Mouse (Mus musculus) hematopoietic multipotent progenitor cell, adult 10-12 weeks (in vitro differentiated cells): ENCODE measurements around the gene Fam173a. TPM values are rescaled to one million over a fixed set of nuclear protein-coding genes. Genes with fewer than 3 reads are reported as not detected.

ENCODE experiments used
- polyA plus RNA-seq: library from polyadenylated mRNA; stranded (reverse); fragments of >175 nt; gene quantifications from 2 replicates; pipeline ENCODE4 v1.2.3, GENCODE M21; 2012; ENCODE audit warnings: low replicate concordance

Gene Fam173a
- 23.5 and 44.0 TPM in 2 replicates for polyA plus RNA-seq

DNA sequence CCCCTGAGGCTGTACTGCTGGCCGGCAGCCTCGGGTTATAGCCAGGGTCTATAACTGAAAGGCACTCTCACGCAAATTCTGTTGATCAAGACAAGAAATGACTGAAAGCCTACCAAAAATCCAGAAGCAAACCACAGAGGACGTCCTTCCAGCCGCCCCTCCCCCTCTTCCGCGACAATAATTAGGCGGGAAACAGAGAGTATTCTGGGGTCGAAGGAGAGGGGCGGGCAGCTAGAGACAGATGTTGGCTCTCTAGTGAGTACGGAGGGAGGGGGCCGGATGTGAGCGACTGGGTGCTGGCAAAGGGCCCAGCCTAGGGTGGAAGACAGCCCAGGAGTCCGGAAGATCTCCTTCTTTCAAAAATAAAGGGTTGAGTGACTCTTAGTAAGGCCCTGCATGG, at the start of gene Fam173a:
Gene Fam173a, minus strand, starts transcription at position 287 of the 400 bp plus-strand sequence.

DNA sequence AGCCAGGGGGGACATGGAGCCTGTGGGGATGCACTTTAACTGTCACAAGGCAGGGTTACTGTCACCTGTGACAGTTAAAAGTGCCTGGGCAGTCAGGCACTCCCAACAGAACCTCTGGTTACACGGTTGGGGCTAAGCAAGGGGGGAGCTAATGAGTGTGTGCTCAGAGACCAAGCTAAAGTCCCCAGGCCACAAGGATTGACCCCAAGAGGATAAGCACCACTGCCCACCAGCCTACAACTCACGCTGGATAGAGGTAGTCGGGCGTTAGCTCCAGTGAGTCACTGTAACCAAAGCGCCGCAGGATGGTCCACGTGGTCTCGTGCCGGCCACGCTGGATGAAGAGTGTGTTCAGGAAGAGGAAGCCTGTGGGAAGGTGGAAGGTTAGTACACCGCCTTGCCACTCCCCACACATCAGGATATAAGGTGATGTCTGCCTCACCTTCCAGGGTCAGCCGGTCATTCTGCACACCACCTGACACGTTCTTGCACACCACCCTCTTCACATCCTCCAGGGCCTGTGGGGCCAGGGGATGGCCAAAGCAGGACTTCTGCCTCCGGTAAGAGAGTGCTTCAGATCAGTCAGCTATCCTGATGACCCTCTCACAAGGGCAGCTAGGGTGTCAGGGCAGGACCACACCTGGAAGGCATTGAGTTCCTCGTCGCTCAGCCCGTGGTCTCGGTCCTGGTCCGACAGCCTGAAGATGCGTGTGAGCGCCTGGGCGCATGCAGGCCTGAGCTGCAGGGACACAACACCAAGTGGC, 48.6 kb upstream of the Fam173a start, which contains the start of gene Gm20683:
Gene Gm20683, minus strand, starts transcription at position 647 of the 764 bp plus-strand sequence.

DNA sequence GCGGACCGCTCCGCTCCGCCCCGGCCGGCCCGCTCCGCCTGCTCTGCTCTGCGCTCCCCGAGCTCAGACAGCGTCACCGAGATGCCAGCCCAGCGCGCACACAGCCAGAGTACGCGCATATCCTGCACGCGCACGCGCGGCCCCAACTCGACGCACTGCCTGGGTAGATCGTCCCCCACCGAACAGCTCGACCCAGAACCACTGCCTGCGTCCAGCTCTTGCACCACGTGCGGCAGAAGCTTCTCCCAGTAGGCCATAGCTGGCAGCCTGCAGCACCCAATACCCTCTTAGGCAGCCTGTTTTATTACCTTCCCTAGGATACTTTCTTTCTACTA, 44.3 kb upstream of the Fam173a start, which contains the start of gene Rhbdl1:
Gene Rhbdl1, minus strand, starts transcription at position 220 of the 335 bp plus-strand sequence.

DNA sequence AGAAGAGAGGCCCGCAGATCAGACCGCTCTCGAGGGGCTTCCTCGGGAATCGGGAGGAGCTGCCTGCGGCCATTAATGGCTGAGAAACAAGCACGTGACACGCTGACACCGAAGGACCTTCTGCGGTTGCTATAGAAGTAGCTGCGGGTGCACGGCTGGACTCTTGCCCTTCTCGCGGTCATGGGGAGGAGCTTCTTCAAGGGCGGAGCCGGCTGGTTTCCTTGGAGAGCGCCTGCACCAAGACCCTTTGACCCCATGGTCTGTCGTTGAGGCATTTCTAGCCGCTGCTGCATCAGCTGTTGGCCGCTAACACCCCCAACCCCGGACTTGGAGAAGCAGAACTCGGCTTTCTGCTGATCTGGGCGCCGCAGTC, 40.6 kb upstream of the Fam173a start, which contains the start of gene Stub1:
Gene Stub1, minus strand, starts transcription at position 114 of the 373 bp plus-strand sequence.

DNA sequence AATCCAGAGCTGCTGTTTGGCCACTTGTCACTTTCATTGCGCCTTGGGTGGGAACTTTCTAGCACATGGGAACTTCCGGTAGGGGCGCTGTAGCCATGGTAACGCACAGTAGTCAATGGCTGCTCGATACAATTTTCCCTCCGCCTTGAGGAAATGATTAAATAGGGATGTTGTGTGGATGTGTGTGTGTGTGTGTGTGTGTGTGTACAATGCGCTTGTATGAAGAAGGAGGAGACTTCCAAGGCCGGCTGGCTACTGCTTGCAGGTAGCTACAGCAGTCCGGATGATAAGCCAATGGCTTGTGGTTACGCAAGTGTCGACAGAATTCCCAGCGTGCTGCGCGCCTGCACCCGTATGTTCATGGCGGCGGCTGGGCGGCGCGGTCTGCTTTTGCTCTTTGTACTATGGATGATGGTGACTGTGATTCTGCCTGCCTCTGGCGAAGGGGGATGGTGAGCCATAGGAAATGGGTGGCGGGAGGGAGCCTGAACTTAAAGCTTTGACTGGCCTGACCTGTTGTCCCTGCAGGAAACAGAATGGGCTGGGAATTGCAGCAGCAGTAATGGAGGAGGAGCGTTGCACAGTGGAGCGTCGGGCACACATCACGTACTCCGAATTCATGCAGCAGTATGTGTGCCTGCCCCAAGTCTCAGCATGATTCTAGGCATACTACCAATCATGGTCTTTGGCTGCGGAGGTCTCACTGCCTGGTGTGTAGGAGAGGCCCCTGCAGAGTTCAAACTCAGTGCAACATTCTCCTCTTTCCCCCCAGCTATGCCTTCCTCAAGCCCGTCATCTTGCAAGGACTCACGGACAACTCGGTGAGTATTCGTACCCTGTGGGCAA, 36.2 kb upstream of the Fam173a start, which contains the start of gene Jmjd8:
Gene Jmjd8, plus strand, starts transcription at position 156 of the 846 bp plus-strand sequence.

DNA sequence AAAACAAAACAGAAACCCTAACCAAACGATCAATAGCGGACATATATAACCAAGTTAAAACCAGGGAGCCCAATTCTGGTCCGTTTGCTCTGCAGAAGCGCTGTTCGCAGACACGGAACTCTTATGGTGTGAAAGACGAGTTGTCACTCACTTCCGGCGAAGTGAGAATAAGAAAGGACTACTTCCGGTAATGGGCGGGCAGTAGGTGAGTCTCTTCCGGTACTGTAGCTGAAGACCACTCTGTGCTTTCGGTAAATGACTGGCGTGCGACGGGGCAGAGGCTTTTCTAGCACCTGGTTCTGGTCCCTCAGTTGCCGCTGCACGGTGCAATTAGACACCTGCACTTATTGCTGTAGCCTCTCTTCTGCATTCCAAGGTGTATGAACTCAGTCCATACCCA, 30.8 kb upstream of the Fam173a start, which contains the start of gene Wdr24:
Gene Wdr24, plus strand, starts transcription at position 176 of the 400 bp plus-strand sequence.

DNA sequence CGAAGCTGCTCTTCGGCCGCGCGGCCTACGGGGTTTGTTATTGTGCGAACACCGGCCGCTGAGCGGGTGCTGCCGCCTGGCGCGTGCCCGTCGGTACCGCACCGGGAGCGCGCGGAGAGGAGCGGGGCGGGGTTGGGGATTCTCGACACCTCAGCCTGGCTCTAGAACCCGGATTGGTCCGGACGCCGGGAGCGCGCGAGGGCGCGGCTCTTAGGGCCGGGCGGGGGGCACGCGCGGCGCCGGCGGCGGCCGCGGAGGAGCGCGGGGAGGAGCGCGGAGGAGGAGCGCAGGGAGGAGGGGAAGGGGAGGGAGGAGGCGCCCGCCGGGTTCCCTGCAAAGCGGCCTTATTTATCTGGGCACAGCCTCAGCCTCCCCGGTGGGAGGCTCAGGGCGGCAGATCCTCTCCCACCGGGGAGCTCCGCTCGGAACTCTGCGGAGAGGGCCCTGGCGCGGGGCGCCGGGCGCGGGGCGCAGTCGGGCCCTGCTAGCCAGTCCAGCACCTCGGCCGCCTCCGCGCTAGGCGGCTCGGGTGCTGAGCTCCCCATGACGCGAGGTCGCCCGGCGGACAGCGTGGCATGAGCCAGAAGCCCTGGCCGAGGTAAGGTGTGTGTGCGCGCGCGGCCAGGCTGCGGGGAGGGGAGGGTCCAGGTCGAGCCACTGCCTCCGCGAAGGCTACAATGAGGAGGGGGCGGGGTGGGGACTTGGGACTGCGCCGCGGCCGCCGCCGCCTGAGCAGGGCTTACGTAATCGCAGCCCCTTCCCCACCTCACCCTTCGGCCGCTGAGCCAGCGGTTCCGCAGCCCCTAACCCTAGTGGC, 16.3 kb upstream of the Fam173a start, which contains the start of gene Fbxl16:
Gene Fbxl16, plus strand, starts transcription at position 297 of the 817 bp plus-strand sequence.

DNA sequence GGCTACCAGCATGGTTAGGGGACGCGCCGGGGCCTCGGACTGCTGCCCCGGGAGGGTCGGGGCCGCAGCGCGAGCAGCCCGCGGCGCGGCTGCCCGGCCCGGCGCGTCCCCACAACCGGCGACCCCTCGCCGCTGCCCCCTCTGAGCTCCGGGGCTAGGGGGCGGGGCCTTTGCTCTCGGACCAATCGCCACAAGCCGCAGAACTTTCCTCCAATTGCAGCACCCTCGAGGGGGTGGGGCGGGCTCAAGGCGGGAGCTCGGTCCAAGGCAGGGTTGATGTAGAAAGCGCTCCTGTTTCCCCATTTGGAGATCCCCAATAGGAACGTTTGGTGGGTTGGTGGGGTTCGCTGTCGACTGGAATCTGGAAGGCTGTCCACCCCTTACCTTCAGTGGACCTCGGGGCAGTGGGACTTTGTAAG, 4.3 kb upstream of the Fam173a start, which contains the start of gene Metrn:
Gene Metrn, minus strand, starts transcription at position 186 of the 419 bp plus-strand sequence.

DNA sequence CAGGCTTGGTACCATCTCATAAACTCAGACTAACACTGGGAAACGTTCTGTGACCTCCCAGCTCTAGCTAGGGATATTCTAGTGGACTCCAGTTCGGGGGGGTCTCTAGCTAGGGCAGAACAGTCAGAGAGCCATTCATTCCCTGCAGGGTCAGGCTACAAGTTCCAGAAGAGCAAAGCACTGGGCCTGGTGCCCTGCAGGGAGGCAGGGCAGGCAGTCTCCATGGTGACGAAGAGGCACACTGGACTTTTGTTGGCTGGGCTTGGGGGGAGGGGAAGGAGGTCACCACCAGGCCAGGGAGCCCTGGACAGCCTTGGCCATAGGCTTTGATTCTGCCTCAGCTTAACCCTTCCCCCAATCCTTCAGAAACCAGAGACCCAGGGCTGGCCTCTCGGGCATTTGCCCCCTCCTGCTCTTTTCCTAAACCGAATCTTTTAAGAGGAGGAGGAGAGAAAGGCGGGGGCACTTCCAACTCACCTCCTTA, 3.0 kb upstream of the Fam173a start, which contains the start of gene AC134908.4:
Gene AC134908.4, minus strand, starts transcription at position 51 of the 484 bp plus-strand sequence.

DNA sequence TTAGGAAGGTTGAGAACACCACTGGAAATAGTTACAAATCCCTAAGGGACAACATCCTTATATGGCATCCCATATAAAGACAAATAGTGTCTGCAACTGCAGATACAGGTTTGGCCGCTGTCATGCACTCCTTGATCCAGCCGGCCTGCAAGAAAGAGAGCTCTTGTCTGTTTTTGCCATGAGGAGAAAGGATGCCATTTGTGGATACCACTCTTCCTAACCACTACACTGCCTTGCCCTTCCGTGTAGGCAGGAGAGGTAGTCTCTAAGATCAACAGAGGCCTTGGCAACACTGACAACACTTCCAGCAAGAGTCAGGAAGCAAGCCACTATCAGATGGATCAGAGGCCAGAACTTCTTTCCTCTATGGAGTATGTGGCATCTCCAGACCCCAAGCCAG, 6.4 kb downstream of the Fam173a start, which contains the start of gene Ccdc78:
Gene Ccdc78, plus strand, starts transcription at position 301 of the 400 bp plus-strand sequence.

DNA sequence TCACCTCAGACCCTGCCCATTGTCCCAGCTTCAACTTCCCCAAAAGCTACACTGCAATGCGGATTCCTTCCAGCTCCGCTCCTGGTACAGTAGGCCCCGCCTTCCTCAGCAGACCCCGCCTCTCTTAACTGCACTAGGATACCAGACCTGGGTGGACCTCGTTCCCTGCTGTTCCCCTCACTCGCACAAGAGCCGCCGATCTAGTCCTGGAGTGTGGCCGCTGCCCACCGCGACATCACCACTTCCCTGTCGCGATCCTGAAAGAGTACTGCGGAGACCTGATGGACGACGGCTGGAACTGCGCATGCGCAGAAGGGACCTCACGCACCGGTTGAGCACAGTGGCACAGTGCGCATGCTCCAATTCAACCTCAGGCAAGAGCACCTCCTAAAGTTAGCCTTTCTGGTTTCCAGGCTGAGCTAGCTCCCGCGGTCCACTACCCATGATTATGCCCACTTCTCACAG, 7.4 kb downstream of the Fam173a start, which contains the start of gene Haghl:
Gene Haghl, minus strand, starts transcription at position 393 of the 465 bp plus-strand sequence.

DNA sequence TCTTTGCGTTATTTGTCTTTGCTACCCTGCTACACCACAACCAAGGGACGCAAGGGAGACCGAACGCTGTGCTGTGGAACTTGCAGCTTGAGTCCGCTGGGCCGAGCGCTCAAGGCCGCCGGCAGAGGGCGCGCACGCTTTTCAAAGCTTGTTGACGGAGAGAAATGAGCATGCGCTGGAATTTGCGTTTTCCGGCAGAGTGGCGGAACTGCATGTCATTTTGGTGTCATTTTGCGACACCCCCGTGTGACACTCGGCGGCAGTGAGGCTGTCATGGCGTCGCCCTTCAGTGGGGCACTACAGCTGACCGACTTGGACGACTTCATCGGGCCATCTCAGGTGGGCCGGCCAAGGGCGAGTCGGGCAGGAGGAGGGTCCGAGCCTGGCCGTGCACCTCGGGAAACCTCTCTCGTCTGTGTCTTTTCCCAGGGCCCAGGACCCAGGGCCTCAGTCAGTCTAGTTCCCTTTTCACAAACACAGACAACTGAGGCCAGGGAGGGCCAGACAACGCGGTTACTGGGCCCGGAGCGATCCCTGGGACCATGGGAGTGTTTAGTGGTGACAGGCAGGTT, 19.1 kb downstream of the Fam173a start, which contains the start of gene Narfl:
Gene Narfl, plus strand, starts transcription at position 228 of the 572 bp plus-strand sequence.

DNA sequence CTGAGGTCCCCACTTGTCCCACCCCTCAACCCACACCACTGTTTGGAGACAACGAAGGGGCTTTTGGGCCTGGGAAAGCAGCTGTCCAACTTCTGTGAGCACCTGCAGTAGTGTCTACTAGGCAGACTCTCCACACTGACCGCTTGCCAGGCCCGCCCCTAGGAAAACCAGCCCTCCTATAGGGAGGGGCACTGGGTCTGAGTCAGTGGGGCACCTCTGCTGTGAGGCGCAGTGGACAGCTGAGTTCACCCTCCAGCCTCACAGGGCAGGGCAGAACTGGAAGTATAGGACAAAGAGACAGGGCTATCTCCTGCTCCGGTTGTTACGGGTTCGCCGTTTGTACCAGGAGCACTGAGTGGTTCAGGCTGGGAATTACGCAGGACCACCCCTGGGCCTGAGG, 38.5 kb downstream of the Fam173a start, which contains the start of gene Msln:
Gene Msln, minus strand, starts transcription at position 138 of the 400 bp plus-strand sequence.

Other genes starting within 250 kb of the Fam173a start
- gene Sox8, start 222.2 kb downstream of the Fam173a start, polyA plus RNA-seq = 0.10 and 0.16 TPM in 2 replicates
- 18.7 and 20.7 TPM in 2 replicates for gene Lmf1, start 213.8 kb downstream of the Fam173a start, polyA plus RNA-seq
- gene Gng13, start 75.7 kb downstream of the Fam173a start, polyA plus RNA-seq = not detected in 2 replicates
- 13.6 and 24.2 TPM in 2 replicates for gene Chtf18, start 65.5 kb downstream of the Fam173a start, polyA plus RNA-seq
- gene Rpusd1, start 65.2 kb downstream of the Fam173a start, polyA plus RNA-seq = 26.6 and 48.2 TPM in 2 replicates
- not detected in 2 replicates for gene Mslnl, start 56.9 kb downstream of the Fam173a start, polyA plus RNA-seq
- gene Msln, start 38.5 kb downstream of the Fam173a start, polyA plus RNA-seq = 0.06 TPM in 1 of 2 replicates, not detected in the other
- gene Narfl, start 19.1 kb downstream of the Fam173a start, polyA plus RNA-seq = 16.2 and 23.3 TPM in 2 replicates
- 34.3 and 35.1 TPM in 2 replicates for gene Haghl, start 7.2 kb downstream of the Fam173a start, polyA plus RNA-seq
- not detected in 2 replicates for gene Ccdc78, start 6.3 kb downstream of the Fam173a start, polyA plus RNA-seq
- gene AC134908.4, start 2.8 kb upstream of the Fam173a start, polyA plus RNA-seq = not detected in 2 replicates
- 51.5 and 71.8 TPM in 2 replicates for gene Metrn, start 4.2 kb upstream of the Fam173a start, polyA plus RNA-seq
- 0.73 and 0.79 TPM in 2 replicates for gene Fbxl16, start 16.2 kb upstream of the Fam173a start, polyA plus RNA-seq
- gene Wdr24, start 30.7 kb upstream of the Fam173a start, polyA plus RNA-seq = 3.5 and 10.2 TPM in 2 replicates
- 7.2 and 7.4 TPM in 2 replicates for gene Jmjd8, start 36.0 kb upstream of the Fam173a start, polyA plus RNA-seq
- gene Stub1, start 40.5 kb upstream of the Fam173a start, polyA plus RNA-seq = 69.3 and 104 TPM in 2 replicates
- gene Rhbdl1, start 44.4 kb upstream of the Fam173a start, polyA plus RNA-seq = 2.5 and 3.8 TPM in 2 replicates
- 10.5 and 16.1 TPM in 2 replicates for gene Gm20683, start 48.9 kb upstream of the Fam173a start, polyA plus RNA-seq
- gene Rhot2, start 52.0 kb upstream of the Fam173a start, polyA plus RNA-seq = 159 and 168 TPM in 2 replicates
- 8.8 and 9.7 TPM in 2 replicates for gene Wdr90, start 68.6 kb upstream of the Fam173a start, polyA plus RNA-seq
- gene Mcrip2, start 75.9 kb upstream of the Fam173a start, polyA plus RNA-seq = 23.1 and 35.5 TPM in 2 replicates
- 39.0 and 56.9 TPM in 2 replicates for gene Mettl26, start 82.2 kb upstream of the Fam173a start, polyA plus RNA-seq
- gene Wfikkn1, start 88.0 kb upstream of the Fam173a start, polyA plus RNA-seq = 0.97 and 2.3 TPM in 2 replicates
- gene Rab40c, start 126.8 kb upstream of the Fam173a start, polyA plus RNA-seq = 16.9 and 27.8 TPM in 2 replicates
- 98.3 and 349 TPM in 2 replicates for gene Pigq, start 152.0 kb upstream of the Fam173a start, polyA plus RNA-seq
- gene Nhlrc4, start 152.1 kb upstream of the Fam173a start, polyA plus RNA-seq = 5.3 TPM in 1 of 2 replicates, not detected in the other
- gene A930017K11Rik, start 159.7 kb upstream of the Fam173a start, polyA plus RNA-seq = 0.05 TPM in 1 of 2 replicates, not detected in the other
- gene Capn15, start 192.9 kb upstream of the Fam173a start, polyA plus RNA-seq = 61.6 and 119 TPM in 2 replicates